Mouse (Mus musculus) liver, embryonic 14.5 days (tissue): ENCODE results near the gene Gtf2b. TPM values are rescaled to one million over a fixed set of nuclear protein-coding genes. Genes with fewer than 3 reads are reported as not detected.

ENCODE experiments used
- ATAC-seq: fragments of 200-750 bp; cut with Nextera tagmentation; 2 replicates; pipeline ENCODE4 v1.8.0; 2017; ENCODE audit warnings: moderate number of reproducible peaks, mild to moderate bottlenecking, moderate library complexity; ENCODE audit not compliant: insufficient read depth
- DNase-seq, 3 experiments: peaks; one replicate each; pipeline ENCODE4 v3.0.0-alpha.2; 2012 to 2013; ENCODE audit warnings: low read depth in 3 of 3, low spot score in 3 of 3
- H3K27ac ChIP-seq: fragments of 300-500 bp; sonication (generic); 2 replicates; pipeline ENCODE4 v1.5.1; 2014; ENCODE audit warnings: moderate library complexity, mild to moderate bottlenecking, control low read depth, inconsistent platforms
- H3K27me3 ChIP-seq: fragments of 300-500 bp; sonication (generic); 2 replicates; pipeline ENCODE4 v1.6.1; 2014; ENCODE audit warnings: mild to moderate bottlenecking, low read length, moderate library complexity; ENCODE audit not compliant: control insufficient read depth, insufficient read depth
- H3K36me3 ChIP-seq: fragments of 300-500 bp; sonication (generic); replicated peaks from 2 replicates; pipeline ENCODE4 v1.6.1; 2014; ENCODE audit warnings: low read depth; ENCODE audit not compliant: control insufficient read depth, insufficient read depth
- H3K4me1 ChIP-seq, 2 experiments: fragments of 200-500 bp in 1 of 2; fragments of 300-500 bp in 1 of 2; sonication (generic) in 1 of 2; replicated peaks; 2 replicates each; pipeline ENCODE4 v1.6.1; 2012 to 2014; ENCODE audit warnings: antibody characterized with exemption in 1 of 2, inconsistent platforms in 1 of 2, low read length in 1 of 2; ENCODE audit not compliant: control insufficient read depth in 2 of 2, insufficient read depth in 2 of 2
- H3K4me2 ChIP-seq: fragments of 300-500 bp; sonication (generic); 2 replicates; pipeline ENCODE4 v1.6.1; 2014; ENCODE audit warnings: low read depth, mild to moderate bottlenecking, control low read depth, moderate library complexity
- H3K4me3 ChIP-seq, 2 experiments: fragments of 200-500 bp in 1 of 2; fragments of 300-500 bp in 1 of 2; sonication (generic) in 1 of 2; 2 replicates each; pipeline ENCODE4 v1.5.1; 2012 to 2014; ENCODE audit warnings: low read depth in 2 of 2, low read length in 2 of 2, mild to moderate bottlenecking in 2 of 2, control low read depth in 1 of 2, inconsistent platforms in 1 of 2, moderate library complexity in 1 of 2; ENCODE audit not compliant: insufficient read depth in 1 of 2
- H3K9ac ChIP-seq: fragments of 300-500 bp; sonication (generic); replicated peaks from 2 replicates; pipeline ENCODE4 v1.6.1; 2014; ENCODE audit warnings: mild to moderate bottlenecking, control low read depth, moderate library complexity
- H3K9me3 ChIP-seq: fragments of 300-500 bp; sonication (generic); 2 replicates; pipeline ENCODE4 v1.6.1; 2016; ENCODE audit warnings: low read length, mixed read lengths; ENCODE audit not compliant: control insufficient read depth
- CTCF ChIP-seq: IDR thresholded peaks from 2 replicates; pipeline ENCODE4 v1.5.1; 2016; ENCODE audit warnings: antibody characterized with exemption, low read depth, control low read depth
- EP300 ChIP-seq: IDR thresholded peaks from 2 replicates; pipeline ENCODE4 v1.6.1; 2016; ENCODE audit warnings: antibody characterized with exemption, low read depth
- WGBS: fragments of 180-500 bp; shearing (Covaris S2); extraction: QIAGEN DNeasy Blood & Tissue Kit; methylation state at CpG from one replicate; pipeline ENCODE4 v1.1.7; 2014; ENCODE audit not compliant: insufficient replicate concordance; 5-methylcytosine and 5-hydroxymethylcytosine counted together
- polyA plus RNA-seq, 2 experiments: library from polyadenylated mRNA; depleted of rRNA in 1 of 2; stranded (reverse) in 1 of 2; unstranded in 1 of 2; fragments of >200 nt; fragmentation: Nextera tagmentation in 1 of 2; extraction: Ambion mirVana in 1 of 2; gene quantifications; 2 replicates each; pipeline versions ENCODE4 v1.2.1 to v1.2.3; 2012 to 2014

Gene Gtf2b
- polyA plus RNA-seq, 2 experiments: 26.4 to 46.2 TPM

DNA sequence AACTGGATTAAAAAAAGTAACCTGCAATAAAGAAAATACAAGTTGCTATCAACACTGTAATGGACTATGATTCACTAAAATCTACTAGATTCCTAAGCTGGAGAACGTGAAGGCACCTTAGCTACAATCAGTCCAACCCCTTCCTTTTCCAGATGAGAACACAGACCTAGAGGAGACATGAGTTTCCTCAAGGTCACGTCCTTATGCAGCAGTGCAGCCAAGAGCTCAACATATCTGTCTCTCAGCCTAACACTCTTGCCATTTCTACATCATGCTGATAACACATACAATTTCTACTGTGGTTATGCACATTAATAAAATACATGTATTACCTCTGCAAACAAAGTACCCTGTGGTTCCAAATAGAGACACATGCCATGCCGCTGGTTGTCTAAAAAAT, 46.7 kb downstream of the Gtf2b start:
- no peak overlapping the region for H3K27ac ChIP-seq
- ATAC-seq (no peak), DNase-seq (no peak)
- TF ChIP-seq EP300: no peak
- TF ChIP-seq CTCF: no peak
- H3K9me3 ChIP-seq: no peaks in the 10 kb centered on the region
- H3K4me2 ChIP-seq: no peak overlapping the region
- no peak overlapping the region for H3K9ac ChIP-seq
- WGBS: 85% methylated on average over 3 of the region's 3 CpGs
- peaks cover 44% of the 10 kb centered on the region for H3K36me3 ChIP-seq
- H3K27me3 ChIP-seq: no peaks in the 10 kb centered on the region
- no peaks in the 10 kb centered on the region for H3K4me1 ChIP-seq
- H3K4me3 ChIP-seq: no peak overlapping the region

DNA sequence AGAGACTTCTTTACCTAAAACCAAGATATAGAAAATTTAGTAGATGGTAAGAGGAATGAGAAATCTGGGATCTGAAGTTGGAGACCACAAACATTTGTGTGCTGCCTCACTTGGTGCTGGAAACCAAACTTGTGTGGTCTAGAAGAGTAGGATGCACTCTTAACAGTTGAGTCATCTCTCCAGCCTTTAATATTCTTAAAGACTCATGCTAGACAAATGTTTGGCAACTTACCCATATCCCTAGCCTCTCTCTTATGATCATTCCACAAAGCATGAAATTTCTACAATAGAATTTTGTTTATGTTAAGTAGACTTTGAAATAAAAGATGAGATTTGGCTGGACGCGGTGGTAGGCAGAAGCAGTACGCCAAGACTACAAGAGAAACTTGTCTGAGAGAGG, 52.7 kb downstream of the Gtf2b start:
- H3K9ac ChIP-seq: no peak overlapping the region
- no peak for TF ChIP-seq CTCF
- no peak for TF ChIP-seq EP300
- DNase-seq: no peak
- H3K9me3 ChIP-seq: no peaks in the 10 kb centered on the region
- H3K4me3 ChIP-seq: no peak overlapping the region
- no peaks in the 10 kb centered on the region for H3K4me1 ChIP-seq
- H3K27me3 ChIP-seq: no peaks in the 10 kb centered on the region
- no peak overlapping the region for H3K27ac ChIP-seq
- H3K4me2 ChIP-seq: no peak overlapping the region
- WGBS: 100% methylated on average over 3 of the region's 3 CpGs
- no peak for ATAC-seq
- H3K36me3 ChIP-seq: peaks cover 29% of the 10 kb centered on the region

DNA sequence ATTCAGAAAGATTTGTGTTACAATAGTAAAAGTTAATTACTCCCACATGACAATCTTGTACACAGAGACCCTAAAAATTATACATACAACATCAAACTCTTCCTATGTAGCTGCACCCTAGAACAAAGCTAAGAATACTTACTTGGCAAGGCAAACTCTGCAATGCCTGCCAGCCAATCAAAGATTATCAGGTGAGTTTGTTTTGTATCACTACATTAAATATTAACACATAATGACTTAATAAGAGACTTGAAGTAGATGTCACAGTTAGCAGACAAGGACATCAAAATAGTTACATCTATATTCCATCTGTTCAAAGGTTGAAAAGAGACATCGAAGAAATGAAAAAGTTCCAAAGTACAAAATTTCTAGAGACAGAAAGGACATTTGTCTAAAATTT, 58.8 kb downstream of the Gtf2b start:
- Histone ChIP-seq H3K36me3 (peaks cover 37% of the 10 kb centered on the region), H3K4me1 (no peaks in the 10 kb centered on the region), H3K27ac (no peak overlapping the region), H3K4me3 (no peak overlapping the region), H3K9me3 (no peaks in the 10 kb centered on the region), H3K27me3 (no peaks in the 10 kb centered on the region), H3K9ac (no peak overlapping the region), H3K4me2 (no peak overlapping the region)
- WGBS: 83% methylated on average over 1 of the region's 1 CpGs
- TF ChIP-seq EP300 (no peak), CTCF (no peak)
- DNase-seq (no peak), ATAC-seq (no peak)

DNA sequence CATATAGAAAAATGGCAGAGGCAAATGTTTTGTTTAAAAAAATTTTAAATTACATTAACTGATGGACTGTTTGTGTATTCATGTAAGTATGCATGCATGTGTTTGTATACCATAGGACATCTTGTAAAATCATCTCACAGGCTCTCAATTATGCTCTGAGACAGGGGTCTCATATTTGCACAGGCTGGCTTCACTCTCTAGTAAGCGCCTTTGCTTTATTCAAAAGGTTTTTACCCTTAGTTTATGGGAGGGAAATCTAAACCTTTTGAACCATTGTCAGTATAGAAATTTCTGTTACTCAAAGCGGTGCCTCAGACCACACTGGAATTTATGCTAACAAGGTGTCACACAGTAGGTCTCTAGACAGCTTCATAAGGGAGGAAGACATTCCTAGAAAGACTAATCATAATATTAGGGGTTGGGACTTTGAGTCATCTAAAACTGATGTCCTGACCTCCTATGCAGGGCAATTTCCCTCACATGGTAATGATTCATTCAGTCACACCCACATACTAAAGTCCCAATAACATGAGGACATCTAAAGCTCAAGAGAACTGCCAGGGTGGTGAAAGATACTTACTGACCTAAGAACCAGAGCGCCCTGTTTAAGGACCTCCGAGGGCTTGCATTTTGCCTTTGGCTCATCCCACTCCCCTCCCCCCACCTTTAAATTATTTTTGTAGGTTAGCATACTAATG, 61.8 kb downstream of the Gtf2b start:
- Histone ChIP-seq H3K27ac (no peak overlapping the region), H3K4me3 (no peak overlapping the region), H3K9ac (no peak overlapping the region), H3K36me3 (peaks cover 38% of the 10 kb centered on the region), H3K4me1 (no peaks in the 10 kb centered on the region), H3K9me3 (no peaks in the 10 kb centered on the region), H3K4me2 (no peak overlapping the region), H3K27me3 (no peaks in the 10 kb centered on the region)
- ATAC-seq: no peak
- DNase-seq: no peak
- 92% methylated on average over 4 of the region's 4 CpGs for WGBS
- TF ChIP-seq EP300 (no peak), CTCF (no peak)

DNA sequence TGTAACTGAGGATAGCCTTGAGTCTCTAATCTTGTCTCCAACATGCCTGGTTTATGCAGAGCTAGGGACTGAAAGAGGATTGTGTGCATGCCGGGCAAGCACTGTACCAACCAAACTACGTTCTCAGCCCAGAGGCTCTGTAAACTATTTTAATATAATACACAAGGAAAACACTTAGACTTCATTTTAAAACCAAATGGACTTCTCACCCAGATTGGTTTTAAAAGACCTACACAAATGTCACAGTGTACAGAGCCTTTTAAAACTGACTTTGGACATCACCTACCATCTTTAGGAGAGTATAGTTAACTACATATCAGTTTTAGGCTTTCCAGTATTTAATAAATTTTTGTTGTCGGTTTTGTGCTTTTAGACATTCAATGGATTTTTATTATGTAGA, 68.1 kb downstream of the Gtf2b start:
- Histone ChIP-seq H3K27ac (no peak overlapping the region), H3K9me3 (no peaks in the 10 kb centered on the region), H3K4me1 (peaks cover 2 to 9% of the 10 kb centered on the region in 2 experiments), H3K27me3 (no peaks in the 10 kb centered on the region), H3K4me2 (no peak overlapping the region), H3K36me3 (peaks cover 20% of the 10 kb centered on the region), H3K4me3 (no peak overlapping the region), H3K9ac (no peak overlapping the region)
- TF ChIP-seq EP300 (no peak), CTCF (no peak)
- 87% methylated on average over 3 of the region's 3 CpGs for WGBS
- no peak for ATAC-seq
- DNase-seq: no peak

Other genes starting within 250 kb of the Gtf2b start
- gene Gbp7, start 234.7 kb upstream of the Gtf2b start, polyA plus RNA-seq (2012; rRNA removed): 0.54 and 0.80 TPM in 2 replicates
- 2.5 and 2.7 TPM in 2 replicates for gene Gbp7, start 234.7 kb upstream of the Gtf2b start, polyA plus RNA-seq (2014; fragmentation: Nextera tagmentation; extraction: Ambion mirVana)
- 0.42 and 1.4 TPM in 2 replicates for gene Gbp3, start 205.0 kb upstream of the Gtf2b start, polyA plus RNA-seq (2012; rRNA removed)
- 1.2 and 1.3 TPM in 2 replicates for gene Gbp3, start 205.0 kb upstream of the Gtf2b start, polyA plus RNA-seq (2014; fragmentation: Nextera tagmentation; extraction: Ambion mirVana)
- gene Gbp2b, start 170.2 kb upstream of the Gtf2b start, polyA plus RNA-seq (2012; rRNA removed): 0.01 and 0.03 TPM in 2 replicates
- gene Gbp2b, start 170.2 kb upstream of the Gtf2b start, polyA plus RNA-seq (2014; fragmentation: Nextera tagmentation; extraction: Ambion mirVana): not detected in 2 replicates
- gene Gbp2, start 144.4 kb upstream of the Gtf2b start, polyA plus RNA-seq (2012; rRNA removed): 0.81 and 1.3 TPM in 2 replicates
- gene Gbp2, start 144.4 kb upstream of the Gtf2b start, polyA plus RNA-seq (2014; fragmentation: Nextera tagmentation; extraction: Ambion mirVana): 1.8 and 2.2 TPM in 2 replicates
- gene Kyat3, start 64.0 kb upstream of the Gtf2b start, polyA plus RNA-seq (2012; rRNA removed): 3.7 and 5.1 TPM in 2 replicates
- gene Kyat3, start 64.0 kb upstream of the Gtf2b start, polyA plus RNA-seq (2014; fragmentation: Nextera tagmentation; extraction: Ambion mirVana): 8.4 and 10.1 TPM in 2 replicates
- gene Pkn2, start 117.0 kb downstream of the Gtf2b start, polyA plus RNA-seq (2012; rRNA removed): 9.2 and 14.9 TPM in 2 replicates
- gene Pkn2, start 117.0 kb downstream of the Gtf2b start, polyA plus RNA-seq (2014; fragmentation: Nextera tagmentation; extraction: Ambion mirVana): 31.1 and 34.1 TPM in 2 replicates